Mouse (Mus musculus) thymus, adult 2 months (tissue): ENCODE data around the gene Slc4a2.

ENCODE experiments used
- CTCF ChIP-seq: fragments of 200-500 bp; IDR thresholded peaks from 2 replicates; pipeline ENCODE4 v1.5.1; 2012; ENCODE audit warnings: mild to moderate bottlenecking, control low read depth, low read length, moderate library complexity, borderline replicate concordance; ENCODE audit not compliant: control insufficient read depth, poor library complexity, insufficient read depth; ENCODE audit errors: extremely low read depth
- POLR2A ChIP-seq: fragments of 200-500 bp; IDR thresholded peaks from 2 replicates; pipeline ENCODE4 v1.6.1; 2012; ENCODE audit warnings: mild to moderate bottlenecking, low read length, control low read depth, moderate library complexity; ENCODE audit not compliant: control insufficient read depth, poor library complexity, insufficient read depth; ENCODE audit errors: extremely low read depth

DNA sequence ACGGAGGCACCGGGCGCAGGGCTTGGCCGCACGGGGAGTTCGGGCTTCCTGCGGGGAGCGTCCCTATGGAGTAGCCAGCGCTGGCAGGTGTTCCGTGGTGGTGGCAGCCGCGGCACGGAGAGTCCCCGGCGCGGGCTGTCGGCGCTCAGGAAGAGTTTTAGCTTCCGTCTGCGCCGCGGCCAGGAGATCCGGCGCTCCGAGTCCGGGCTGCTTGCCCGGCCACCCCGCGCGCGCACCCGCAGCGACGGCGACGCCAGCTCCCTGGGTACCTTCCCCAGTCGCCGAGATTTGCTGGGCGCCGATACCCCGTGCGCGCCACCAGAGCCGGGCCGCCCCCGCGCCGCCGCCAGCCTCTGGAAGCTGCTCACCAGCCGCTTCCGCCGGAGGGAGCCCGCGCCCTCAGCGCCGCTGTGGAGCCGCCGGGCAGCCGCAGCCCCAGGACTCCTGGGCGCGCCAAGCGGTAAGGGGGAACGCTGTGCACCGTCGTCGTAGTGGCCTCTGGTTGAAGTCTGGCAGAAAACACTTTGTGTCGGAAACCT is 51.2 kb downstream of the Slc4a2 start:
- no peak for TF ChIP-seq POLR2A
- no peak for TF ChIP-seq CTCF
